Mouse (Mus musculus) CH12.LX (cell line): ENCODE measurements around the gene Kcnk7. TPM values are rescaled to one million over a fixed set of nuclear protein-coding genes. Genes with fewer than 3 reads are reported as not detected.

Experiments used
- DNase-seq: peaks from one replicate; pipeline ENCODE4 v3.0.0-alpha.2; 2013; ENCODE audit errors: extremely low read depth
- H3K27ac ChIP-seq: 2 replicates; pipeline ENCODE4 v1.5.1; 2012; ENCODE audit warnings: low read depth, mild to moderate bottlenecking, control low read depth, moderate library complexity; ENCODE audit not compliant: insufficient read depth
- H3K27me3 ChIP-seq: replicated peaks from 2 replicates; pipeline ENCODE3; 2012; ENCODE audit warnings: inconsistent platforms
- H3K36me3 ChIP-seq, 2 experiments: replicated peaks in 1 of 2; 2 replicates each; pipeline versions ENCODE3 to v1.6.1; 2012; ENCODE audit warnings: inconsistent platforms in 1 of 2, low read length in 1 of 2, mild to moderate bottlenecking in 1 of 2, mixed read lengths in 1 of 2, moderate library complexity in 1 of 2; ENCODE audit not compliant: control insufficient read depth in 1 of 2, insufficient read depth in 1 of 2
- H3K4me1 ChIP-seq, 2 experiments: 2 replicates each; pipeline ENCODE4 v1.6.1; 2012; ENCODE audit warnings: inconsistent platforms in 1 of 2, moderate library complexity in 1 of 2; ENCODE audit not compliant: insufficient read depth in 2 of 2, control insufficient read depth in 1 of 2
- H3K4me2 ChIP-seq: 2 replicates; pipeline ENCODE4 v1.6.1; 2012; ENCODE audit warnings: low read depth, mild to moderate bottlenecking, control low read depth; ENCODE audit not compliant: poor library complexity, insufficient read depth, severe bottlenecking
- H3K4me3 ChIP-seq, 3 experiments: fragments of 150-350 bp in 1 of 3; sonication (generic) in 1 of 3; replicated peaks in 1 of 3; 2 replicates each; pipeline versions ENCODE3 to v1.5.1; 2011 to 2012; ENCODE audit warnings: low read depth in 2 of 3, low read length in 2 of 3, mild to moderate bottlenecking in 2 of 3, moderate library complexity in 2 of 3, control low read depth in 1 of 3, improper control_type of control experiment in 1 of 3, inconsistent platforms in 1 of 3, mixed read lengths in 1 of 3; ENCODE audit not compliant: poor library complexity in 1 of 3
- H3K79me2 ChIP-seq: replicated peaks from 2 replicates; pipeline ENCODE4 v1.6.1; 2012; ENCODE audit warnings: mild to moderate bottlenecking, moderate library complexity; ENCODE audit not compliant: control insufficient read depth, poor library complexity, insufficient read depth, severe bottlenecking; ENCODE audit errors: extremely low read depth
- H3K9ac ChIP-seq: 2 replicates; pipeline ENCODE4 v1.6.1; 2012; ENCODE audit warnings: low read depth, mild to moderate bottlenecking, control low read depth, moderate library complexity; ENCODE audit not compliant: insufficient read depth
- H3K9me3 ChIP-seq: replicated peaks from 2 replicates; pipeline ENCODE3; 2012; ENCODE audit warnings: low read length, inconsistent platforms, mixed read lengths
- BHLHE40 ChIP-seq: IDR thresholded peaks from 2 replicates; pipeline ENCODE4 v1.6.1; 2011; ENCODE audit warnings: mild to moderate bottlenecking, low read depth, low read length, improper control_type of control experiment
- CHD2 ChIP-seq: IDR thresholded peaks from 2 replicates; pipeline ENCODE4 v1.6.1; 2011; ENCODE audit warnings: low read length, improper control_type of control experiment
- E2F4 ChIP-seq: IDR thresholded peaks from 2 replicates; pipeline ENCODE4 v1.6.1; 2011; ENCODE audit warnings: low read depth, low read length, improper control_type of control experiment; ENCODE audit not compliant: insufficient replicate concordance
- ELF1 ChIP-seq: IDR thresholded peaks from 2 replicates; pipeline ENCODE4 v1.6.1; 2014; ENCODE audit warnings: low read depth, mild to moderate bottlenecking, inconsistent platforms, low read length, improper control_type of control experiment
- EP300 ChIP-seq: IDR thresholded peaks from 2 replicates; pipeline ENCODE4 v1.6.1; 2011; ENCODE audit warnings: low read length, improper control_type of control experiment
- ETS1 ChIP-seq: conservative IDR thresholded peaks from 2 replicates; pipeline ENCODE4 v1.6.1; 2012; ENCODE audit warnings: low read depth, mild to moderate bottlenecking, inconsistent platforms, low read length, improper control_type of control experiment, moderate library complexity
- GABPA ChIP-seq: IDR thresholded peaks from 2 replicates; pipeline ENCODE4 v1.6.1; 2012; ENCODE audit warnings: low read depth, low read length, improper control_type of control experiment, inconsistent platforms; ENCODE audit not compliant: insufficient replicate concordance
- HCFC1 ChIP-seq: IDR thresholded peaks from 2 replicates; pipeline ENCODE4 v1.6.1; 2012; ENCODE audit warnings: low read depth, mild to moderate bottlenecking, inconsistent platforms, low read length, improper control_type of control experiment
- IRF4 ChIP-seq: IDR thresholded peaks from 2 replicates; pipeline ENCODE4 v1.6.1; 2014; ENCODE audit warnings: low read depth, mild to moderate bottlenecking, inconsistent platforms, low read length, improper control_type of control experiment
- JUN ChIP-seq: IDR thresholded peaks from 2 replicates; pipeline ENCODE4 v1.6.1; 2011; ENCODE audit warnings: low read depth, mild to moderate bottlenecking, low read length, improper control_type of control experiment, moderate library complexity; ENCODE audit not compliant: insufficient read depth
- KAT2A ChIP-seq: IDR thresholded peaks from 2 replicates; pipeline ENCODE4 v1.6.1; 2012; ENCODE audit warnings: low read length, improper control_type of control experiment, inconsistent platforms; ENCODE audit not compliant: insufficient replicate concordance
- MAFK ChIP-seq: IDR thresholded peaks from 2 replicates; pipeline ENCODE4 v1.6.1; 2011; ENCODE audit warnings: low read length, improper control_type of control experiment; ENCODE audit not compliant: insufficient replicate concordance
- MAX ChIP-seq: IDR thresholded peaks from 2 replicates; pipeline ENCODE4 v1.6.1; 2011; ENCODE audit warnings: low read length, improper control_type of control experiment
- MAZ ChIP-seq: IDR thresholded peaks from 2 replicates; pipeline ENCODE4 v1.6.1; 2012; ENCODE audit warnings: low read depth, mild to moderate bottlenecking, inconsistent platforms, low read length, improper control_type of control experiment, moderate library complexity
- MEF2A ChIP-seq: IDR thresholded peaks from 2 replicates; pipeline ENCODE4 v1.6.1; 2014; ENCODE audit warnings: low read depth, mild to moderate bottlenecking, inconsistent platforms, low read length, improper control_type of control experiment, borderline replicate concordance
- NELFE ChIP-seq: IDR thresholded peaks from 2 replicates; pipeline ENCODE4 v1.6.1; 2011; ENCODE audit warnings: low read depth, low read length, improper control_type of control experiment
- NRF1 ChIP-seq: IDR thresholded peaks from 2 replicates; pipeline ENCODE4 v1.6.1; 2014; ENCODE audit warnings: low read depth, mild to moderate bottlenecking, inconsistent platforms, low read length, improper control_type of control experiment, moderate library complexity
- TCF12 ChIP-seq: IDR thresholded peaks from 2 replicates; pipeline ENCODE4 v1.6.1; 2014; ENCODE audit warnings: low read depth, mild to moderate bottlenecking, inconsistent platforms, low read length, improper control_type of control experiment
- USF2 ChIP-seq: conservative IDR thresholded peaks from 2 replicates; pipeline ENCODE4 v1.6.1; 2011; ENCODE audit warnings: low read depth, low read length, improper control_type of control experiment
- ZC3H11A ChIP-seq: IDR thresholded peaks from 2 replicates; pipeline ENCODE4 v1.6.1; 2012; ENCODE audit warnings: low read depth, mild to moderate bottlenecking, inconsistent platforms, low read length, improper control_type of control experiment
- ZKSCAN1 ChIP-seq: IDR thresholded peaks from 2 replicates; pipeline ENCODE4 v1.6.1; 2012; ENCODE audit warnings: low read depth, inconsistent platforms, low read length, improper control_type of control experiment, borderline replicate concordance
- ZNF384 ChIP-seq: IDR thresholded peaks from 2 replicates; pipeline ENCODE4 v1.6.1; 2012; ENCODE audit warnings: low read depth, low read length, improper control_type of control experiment, inconsistent platforms
- dilution Hi-C: fragments of 300-500 bp; cut with MboI; formaldehyde crosslinking; loops from 2 replicates; pipeline ENCODE4 v1.14.3; 2020; ENCODE audit warnings: low sequenced_read_pairs; ENCODE audit not compliant: extremely low pct_unique_long_range_greater_than_20kb, extremely low pct_ligation_motif_present
- in situ Hi-C: fragments of 300-500 bp; cut with MboI; formaldehyde crosslinking; loops from 3 replicates; pipeline ENCODE4 v1.14.3; 2019; ENCODE audit warnings: low sequenced_read_pairs, low pct_ligation_motif_present, low pct_unique_long_range_greater_than_20kb, mixed read lengths
- polyA plus RNA-seq: library from polyadenylated mRNA; unstranded; fragments of >175 nt; gene quantifications from 2 replicates; pipeline ENCODE4 v1.2.1, GENCODE M21; 2012; ENCODE audit warnings: low read depth; ENCODE audit not compliant: insufficient read length
- total RNA-seq, 2 experiments: library from RNA; depleted of rRNA; stranded (reverse); fragments of 300-350 nt in 1 of 2; fragments of >200 nt in 1 of 2; gene quantifications; 2 replicates each; pipeline ENCODE4 v1.2.3; 2012 to 2014

The Kcnk7 gene
- total and polyA plus RNA-seq, 3 experiments, result 0.30 TPM; not detected in 2

DNA sequence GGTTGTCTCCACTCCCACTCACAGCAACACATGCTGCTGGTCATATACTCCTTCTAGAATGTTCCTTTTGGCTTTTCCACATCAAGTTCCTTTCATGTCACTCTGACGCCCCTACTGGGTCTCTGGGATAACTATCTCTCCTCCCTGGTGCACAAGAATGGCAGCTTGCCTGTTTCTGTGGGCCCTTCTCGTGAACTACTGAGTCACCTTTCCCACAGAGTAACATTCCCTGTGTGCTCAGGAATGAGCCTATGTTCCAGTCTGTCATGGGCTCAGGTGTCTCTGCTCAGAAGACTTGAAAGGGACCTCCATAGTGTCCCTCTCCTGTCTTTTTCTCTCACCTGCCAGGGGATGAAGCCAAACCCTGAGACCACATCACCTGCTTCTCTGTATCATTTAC is 35.3 kb downstream of the Kcnk7 start:
- H3K4me3 ChIP-seq, result no peak overlapping the region
- no peak overlapping the region for H3K27ac ChIP-seq
- peaks cover 50% of the 10 kb centered on the region for H3K27me3 ChIP-seq
- H3K36me3 ChIP-seq, result no peaks in the 10 kb centered on the region
- dilution Hi-C loops, result no loop called here
- no peak for DNase-seq
- H3K4me1 ChIP-seq, result peaks cover 9 to 13% of the 10 kb centered on the region in 2 experiments
- no peak overlapping the region for H3K4me2 ChIP-seq
- H3K79me2 ChIP-seq, result no peaks in the 10 kb centered on the region
- TF ChIP-seq MAX (no peak), MAZ (no peak), IRF4 (no peak), TCF12 (no peak), MAFK (no peak), CHD2 (no peak), MEF2A (no peak), ZC3H11A (no peak), BHLHE40 (no peak), ZKSCAN1 (no peak), USF2 (no peak), EP300 (no peak)
- no peaks in the 10 kb centered on the region for H3K9me3 ChIP-seq
- H3K9ac ChIP-seq, result no peak overlapping the region
- in situ Hi-C loops, result no loop called here

DNA sequence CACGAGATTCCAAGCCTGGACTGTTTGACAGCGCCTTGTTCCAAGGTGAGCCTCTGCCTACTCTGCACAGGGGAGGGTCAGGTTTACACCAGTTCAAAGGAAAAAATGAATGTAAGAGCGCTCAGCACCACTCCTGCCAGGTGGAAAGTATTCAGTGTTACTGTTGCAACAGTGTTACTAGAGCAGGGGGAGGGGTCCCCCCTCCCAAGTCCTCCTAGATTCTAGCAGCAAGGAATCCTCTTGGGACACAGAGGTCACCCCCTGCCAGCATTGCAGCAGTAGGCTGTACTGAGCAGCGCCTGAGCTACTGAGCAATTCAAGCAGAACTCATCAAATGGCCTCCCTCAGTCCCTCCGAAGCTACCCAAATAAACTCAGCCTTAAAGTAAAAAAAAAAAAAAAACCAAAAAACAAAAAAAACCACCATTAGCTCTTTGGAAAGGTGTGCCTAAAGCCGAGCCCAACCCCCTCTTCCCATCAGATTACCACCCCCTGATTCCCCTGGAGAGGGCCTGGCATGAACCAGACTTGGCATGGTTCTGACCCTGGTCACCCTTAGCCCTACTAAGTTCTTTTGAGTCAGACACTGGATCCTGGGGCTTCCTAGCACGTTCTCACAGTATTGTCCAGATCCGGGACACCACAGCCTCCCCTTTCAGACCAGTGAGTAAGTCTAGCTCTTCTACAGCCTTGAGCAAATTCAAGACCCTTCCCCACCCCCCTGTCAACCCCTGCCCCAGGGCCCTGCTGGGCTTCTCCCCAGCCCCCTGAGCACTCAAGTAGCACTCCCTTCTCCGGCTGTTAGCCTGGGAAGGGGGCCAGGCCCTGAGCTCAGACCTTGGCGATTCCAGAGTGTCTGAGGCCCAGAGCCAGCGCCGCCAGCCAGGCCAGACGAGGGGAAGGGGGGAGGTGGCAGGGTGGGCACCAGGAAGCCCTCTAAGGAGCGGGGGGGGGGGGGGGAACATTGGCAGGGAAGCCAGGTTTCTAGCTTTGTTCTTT is 36.5 kb downstream of the Kcnk7 start, which contains the start of gene Ltbp3:
Gene Ltbp3 (plus strand): TSS at position 585 of the 998 bp plus-strand sequence.
- Histone ChIP-seq H3K27ac (no peak within 1 kb of the TSS), H3K36me3 (no peaks in the 10 kb centered on the region), H3K79me2 (no peaks in the 10 kb centered on the region), H3K4me2 (no peak within 1 kb of the TSS), H3K4me3 (no peak within 1 kb of the TSS), H3K27me3 (peaks cover 39% of the 10 kb centered on the region), H3K9ac (no peak within 1 kb of the TSS), H3K4me1 (peaks cover 9 to 13% of the 10 kb centered on the region in 2 experiments), H3K9me3 (no peaks in the 10 kb centered on the region)
- dilution Hi-C loops, result no loop called here
- DNase-seq, result no peak
- TF ChIP-seq JUN (no peak), MAZ (no peak), NRF1 (no peak), ZC3H11A (no peak), ELF1 (no peak), HCFC1 (no peak), USF2 (no peak), GABPA (no peak), E2F4 (no peak), ETS1 (no peak), MAFK (no peak), ZNF384 (no peak), EP300 (no peak), KAT2A (no peak), NELFE (no peak)
- in situ Hi-C loops, result no loop called here
